Mouse (Mus musculus) mature B cell (primary cell): Measurements from ENCODE around the gene H2al1f.
"Not testable (repeated sequence)": the region's sequence is repeated elsewhere in the genome, so short reads cannot be mapped to it uniquely, and the experiment has no call there.

Experiments
- in situ Hi-C: fragments of 300-500 bp; cut with MboI; formaldehyde crosslinking; loops from 2 replicates; pipeline ENCODE4 v1.14.3; 2019

Gene H2al1f

DNA sequence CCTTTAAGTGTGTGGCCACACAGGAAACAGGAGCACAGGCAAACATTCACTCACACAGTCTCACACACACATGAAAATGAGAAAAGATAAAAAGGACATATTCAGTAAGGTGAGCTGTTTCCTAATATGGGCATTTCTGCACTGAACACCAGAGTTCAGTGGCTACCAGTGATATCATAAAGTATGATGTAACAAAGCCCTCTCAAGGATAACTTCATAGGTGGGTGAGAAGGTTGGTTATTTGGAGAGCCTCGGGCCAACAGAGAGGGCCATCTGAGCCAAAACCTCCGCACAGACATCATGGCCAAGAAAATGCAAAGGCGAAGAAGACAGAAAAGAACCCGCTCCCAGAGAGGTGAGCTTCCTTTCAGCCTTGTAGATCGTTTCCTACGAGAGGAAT is at the start of gene H2al1f:
H2al1f (plus strand) TSS at position 301 of the 400 bp plus-strand sequence.
- in situ Hi-C loops: not testable (repeated sequence)

DNA sequence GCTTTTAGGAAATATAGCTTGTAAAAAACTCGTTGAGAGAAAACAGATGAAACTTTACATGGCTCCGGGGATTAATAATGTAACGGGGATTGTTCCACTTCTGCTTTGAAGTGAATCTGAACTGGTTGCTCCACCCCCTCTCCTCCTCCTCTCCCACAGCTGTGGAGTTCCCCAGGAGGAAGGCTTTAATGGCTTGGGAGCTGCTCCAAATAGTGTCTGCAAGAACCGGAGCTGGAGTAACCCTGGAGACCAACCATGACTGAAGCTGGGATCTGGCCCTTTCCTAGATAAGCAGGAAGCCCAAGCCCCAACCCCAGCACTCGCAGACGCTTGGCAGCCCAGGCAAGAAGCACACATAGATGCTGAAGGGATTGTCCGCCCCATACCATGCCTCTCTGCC is 47.2 kb upstream of the H2al1f start:
- in situ Hi-C loops: no loop called here

DNA sequence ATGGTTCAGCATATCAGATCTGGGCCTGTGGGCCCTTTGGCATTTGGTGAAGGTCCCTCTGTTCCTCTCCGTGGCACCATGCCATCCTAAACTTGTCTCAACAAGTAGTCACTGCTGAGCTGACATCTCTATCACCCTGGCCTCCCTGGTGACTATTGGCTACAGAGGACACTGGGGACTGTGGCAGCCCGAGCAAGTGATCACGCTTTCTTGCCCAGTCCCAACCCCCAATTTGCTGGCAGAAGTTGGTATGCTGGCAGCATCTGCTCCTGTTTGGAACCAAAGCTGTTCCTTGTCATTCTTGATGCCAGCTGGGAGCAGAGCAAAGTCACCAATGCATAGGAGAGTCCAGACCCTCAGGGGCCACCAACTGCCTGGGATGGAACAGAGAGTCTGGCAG is 45.9 kb upstream of the H2al1f start:
- in situ Hi-C loops: no loop called here

DNA sequence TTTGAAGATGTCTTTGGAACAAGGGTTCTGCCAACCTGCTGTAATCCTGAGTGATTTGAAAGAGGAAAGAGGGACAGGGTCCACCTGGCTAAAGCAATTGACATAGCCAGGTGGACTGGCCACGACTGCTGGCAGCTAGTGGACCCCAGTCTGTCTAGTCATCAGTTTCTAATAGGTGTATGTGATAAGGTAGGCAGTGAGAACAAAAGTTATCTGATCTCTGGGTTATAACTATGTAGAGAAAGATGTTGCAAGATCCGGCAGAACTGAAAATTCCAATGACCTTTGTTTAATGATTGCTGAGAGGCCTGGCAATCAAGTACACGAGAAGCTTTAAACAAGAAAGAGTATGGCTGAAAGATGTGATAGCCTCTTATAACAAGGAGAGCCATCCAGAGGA is 41.8 kb upstream of the H2al1f start:
- in situ Hi-C loops: no loop called here

DNA sequence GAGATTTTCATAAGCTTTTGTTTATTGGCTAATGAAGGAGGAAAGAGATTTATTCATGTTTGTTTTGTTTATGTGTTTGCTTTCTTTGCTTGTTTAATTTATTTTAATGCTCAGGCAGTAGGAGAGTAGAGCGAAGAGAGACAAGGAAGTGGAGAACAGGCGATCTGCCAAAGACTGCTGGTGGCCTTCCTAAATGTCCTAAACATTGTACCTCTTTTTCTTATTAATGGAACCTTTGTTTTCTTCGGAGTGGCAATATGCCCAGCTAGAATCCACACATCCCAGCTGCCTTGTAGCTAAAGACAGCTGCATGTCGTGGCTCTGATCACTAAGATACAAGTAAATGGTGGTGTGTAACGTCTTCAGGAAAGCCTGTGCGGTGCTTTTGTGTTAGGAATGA is 37.9 kb upstream of the H2al1f start:
- in situ Hi-C loops: no loop called here

DNA sequence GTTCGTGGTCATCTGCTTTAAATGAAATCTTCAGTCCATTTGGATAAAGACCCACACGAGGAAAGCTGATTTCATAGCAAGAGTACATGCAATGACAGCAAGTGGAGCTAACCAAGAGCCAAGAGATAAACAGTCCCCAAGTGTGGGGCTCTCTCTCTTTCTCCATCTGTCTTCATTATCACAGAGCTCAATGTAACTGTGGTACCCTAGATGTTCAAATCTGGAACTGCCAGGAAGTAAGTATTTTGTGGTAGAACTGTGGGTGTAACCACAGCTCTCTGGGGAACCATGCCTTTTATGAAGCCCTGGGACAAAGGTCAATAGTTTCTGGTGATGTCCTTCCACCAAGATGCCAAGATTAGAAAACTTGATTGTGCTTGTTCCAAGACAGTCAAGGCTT is 34.2 kb upstream of the H2al1f start:
- in situ Hi-C loops: no loop called here

DNA sequence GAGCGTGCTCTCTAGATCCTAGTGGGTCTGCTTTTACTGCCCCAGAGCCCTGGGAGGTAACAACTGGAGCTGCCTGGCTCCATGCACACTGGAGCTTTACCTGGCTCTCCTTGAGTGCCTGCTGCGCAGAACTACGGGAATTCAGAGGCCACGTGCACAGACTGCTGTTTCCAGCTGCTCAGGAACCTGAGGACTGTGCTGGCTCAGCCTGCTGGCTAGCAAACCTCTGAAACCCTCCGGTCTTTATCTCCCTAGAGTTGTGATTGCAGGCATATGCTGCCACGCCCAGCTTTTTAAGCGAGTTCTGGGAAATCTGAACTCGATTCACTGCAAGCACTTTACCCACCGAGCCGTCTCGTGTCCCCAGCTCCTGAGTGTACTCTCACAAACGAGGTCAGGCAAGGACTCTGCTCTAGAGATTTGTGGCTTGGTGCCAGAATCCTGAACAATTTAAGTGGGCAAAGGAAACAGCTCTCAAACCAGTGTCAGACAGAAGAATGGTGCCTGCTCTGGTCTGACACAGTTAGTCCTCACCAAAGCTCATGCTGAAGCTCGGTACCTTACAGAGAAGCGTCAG is 26.6 kb upstream of the H2al1f start:
- in situ Hi-C loops: no loop called here

DNA sequence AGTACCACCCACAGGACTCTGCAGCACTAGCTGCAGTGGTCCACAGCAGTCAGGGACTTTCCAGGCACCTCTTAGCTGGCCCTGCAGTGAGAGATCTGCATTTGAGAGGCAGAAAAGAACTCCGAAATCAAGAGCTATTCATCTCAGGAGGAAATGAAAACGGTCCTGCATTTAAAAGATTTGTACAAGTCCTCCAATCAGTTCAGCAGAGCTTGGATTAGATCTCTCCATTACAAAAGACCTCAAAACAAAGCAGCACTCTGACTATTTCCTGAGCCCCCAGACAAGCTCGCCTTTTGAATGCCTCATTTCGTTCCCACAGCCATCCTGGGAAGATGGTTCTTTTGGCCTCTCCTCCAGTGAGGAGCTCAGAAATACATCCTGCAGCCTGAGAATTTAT is 25.7 kb upstream of the H2al1f start:
- in situ Hi-C loops: no loop called here

DNA sequence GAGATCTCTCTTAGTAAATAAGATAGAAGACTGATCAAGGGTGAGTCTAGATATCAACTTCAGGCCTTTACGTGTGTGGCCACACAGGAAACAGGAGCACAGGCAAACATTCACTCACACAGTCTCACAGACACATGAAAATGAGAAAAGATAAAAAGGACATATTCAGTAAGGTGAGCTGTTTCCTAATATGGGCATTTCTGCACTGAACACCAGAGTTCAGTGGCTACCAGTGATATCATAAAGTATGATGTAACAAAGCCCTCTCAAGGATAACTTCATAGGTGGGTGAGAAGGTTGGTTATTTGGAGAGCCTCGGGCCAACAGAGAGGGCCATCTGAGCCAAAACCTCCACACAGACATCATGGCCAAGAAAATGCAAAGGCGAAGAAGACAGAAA is 16.0 kb upstream of the H2al1f start, which contains the start of gene H2al1a:
H2al1a (plus strand) TSS at position 301 of the 400 bp plus-strand sequence.
- in situ Hi-C loops: not testable (repeated sequence)

DNA sequence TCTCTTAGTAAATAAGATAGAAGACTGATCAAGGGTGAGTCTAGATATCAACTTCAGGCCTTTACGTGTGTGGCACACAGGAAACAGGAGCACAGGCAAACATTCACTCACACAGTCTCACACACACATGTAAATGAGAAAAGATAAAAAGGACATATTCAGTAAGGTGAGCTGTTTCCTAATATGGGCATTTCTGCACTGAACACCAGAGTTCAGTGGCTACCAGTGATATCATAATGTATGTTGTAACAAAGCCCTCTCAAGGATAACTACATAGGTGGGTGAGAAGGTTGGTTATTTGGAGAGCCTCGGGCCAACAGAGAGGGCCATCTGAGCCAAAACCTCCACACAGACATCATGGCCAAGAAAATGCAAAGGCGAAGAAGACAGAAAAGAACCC is 12.8 kb upstream of the H2al1f start, which contains the start of gene H2al1b:
H2al1b (plus strand) TSS at position 301 of the 400 bp plus-strand sequence.
- in situ Hi-C loops: not testable (repeated sequence)

DNA sequence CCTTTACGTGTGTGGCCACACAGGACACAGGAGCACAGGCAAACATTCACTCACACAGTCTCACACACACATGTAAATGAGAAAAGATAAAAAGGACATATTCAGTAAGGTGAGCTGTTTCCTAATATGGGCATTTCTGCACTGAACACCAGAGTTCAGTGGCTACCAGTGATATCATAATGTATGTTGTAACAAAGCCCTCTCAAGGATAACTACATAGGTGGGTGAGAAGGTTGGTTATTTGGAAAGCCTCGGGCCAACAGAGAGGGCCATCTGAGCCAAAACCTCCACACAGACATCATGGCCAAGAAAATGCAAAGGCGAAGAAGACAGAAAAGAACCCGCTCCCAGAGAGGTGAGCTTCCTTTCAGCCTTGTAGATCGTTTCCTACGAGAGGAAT is 9.6 kb upstream of the H2al1f start, which contains the start of gene H2al1c:
H2al1c (plus strand) TSS at position 301 of the 400 bp plus-strand sequence.
- in situ Hi-C loops: not testable (repeated sequence)

DNA sequence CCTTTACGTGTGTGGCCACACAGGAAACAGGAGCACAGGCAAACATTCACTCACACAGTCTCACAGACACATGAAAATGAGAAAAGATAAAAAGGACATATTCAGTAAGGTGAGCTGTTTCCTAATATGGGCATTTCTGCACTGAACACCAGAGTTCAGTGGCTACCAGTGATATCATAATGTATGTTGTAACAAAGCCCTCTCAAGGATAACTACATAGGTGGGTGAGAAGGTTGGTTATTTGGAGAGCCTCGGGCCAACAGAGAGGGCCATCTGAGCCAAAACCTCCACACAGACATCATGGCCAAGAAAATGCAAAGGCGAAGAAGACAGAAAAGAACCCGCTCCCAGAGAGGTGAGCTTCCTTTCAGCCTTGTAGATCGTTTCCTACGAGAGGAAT is 6.4 kb upstream of the H2al1f start, which contains the start of gene H2al1d:
H2al1d (plus strand) TSS at position 301 of the 400 bp plus-strand sequence.
- in situ Hi-C loops: not testable (repeated sequence)

DNA sequence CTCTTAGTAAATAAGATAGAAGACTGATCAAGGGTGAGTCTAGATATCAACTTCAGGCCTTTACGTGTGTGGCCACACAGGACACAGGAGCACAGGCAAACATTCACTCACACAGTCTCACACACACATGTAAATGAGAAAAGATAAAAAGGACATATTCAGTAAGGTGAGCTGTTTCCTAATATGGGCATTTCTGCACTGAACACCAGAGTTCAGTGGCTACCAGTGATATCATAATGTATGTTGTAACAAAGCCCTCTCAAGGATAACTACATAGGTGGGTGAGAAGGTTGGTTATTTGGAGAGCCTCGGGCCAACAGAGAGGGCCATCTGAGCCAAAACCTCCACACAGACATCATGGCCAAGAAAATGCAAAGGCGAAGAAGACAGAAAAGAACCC is 3.3 kb upstream of the H2al1f start, which contains the start of gene H2al1e:
H2al1e (plus strand) TSS at position 301 of the 400 bp plus-strand sequence.
- in situ Hi-C loops: not testable (repeated sequence)

DNA sequence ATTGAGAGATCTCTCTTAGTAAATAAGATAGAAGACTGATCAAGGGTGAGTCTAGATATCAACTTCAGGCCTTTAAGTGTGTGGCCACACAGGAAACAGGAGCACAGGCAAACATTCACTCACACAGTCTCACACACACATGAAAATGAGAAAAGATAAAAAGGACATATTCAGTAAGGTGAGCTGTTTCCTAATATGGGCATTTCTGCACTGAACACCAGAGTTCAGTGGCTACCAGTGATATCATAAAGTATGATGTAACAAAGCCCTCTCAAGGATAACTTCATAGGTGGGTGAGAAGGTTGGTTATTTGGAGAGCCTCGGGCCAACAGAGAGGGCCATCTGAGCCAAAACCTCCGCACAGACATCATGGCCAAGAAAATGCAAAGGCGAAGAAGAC is 3.0 kb downstream of the H2al1f start, which contains the start of gene H2al1g:
H2al1g (plus strand) TSS at position 301 of the 400 bp plus-strand sequence.
- in situ Hi-C loops: not testable (repeated sequence)

DNA sequence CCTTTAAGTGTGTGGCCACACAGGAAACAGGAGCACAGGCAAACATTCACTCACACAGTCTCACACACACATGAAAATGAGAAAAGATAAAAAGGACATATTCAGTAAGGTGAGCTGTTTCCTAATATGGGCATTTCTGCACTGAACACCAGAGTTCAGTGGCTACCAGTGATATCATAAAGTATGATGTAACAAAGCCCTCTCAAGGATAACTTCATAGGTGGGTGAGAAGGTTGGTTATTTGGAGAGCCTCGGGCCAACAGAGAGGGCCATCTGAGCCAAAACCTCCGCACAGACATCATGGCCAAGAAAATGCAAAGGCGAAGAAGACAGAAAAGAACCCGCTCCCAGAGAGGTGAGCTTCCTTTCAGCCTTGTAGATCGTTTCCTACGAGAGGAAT is 6.2 kb downstream of the H2al1f start, which contains the start of gene H2al1h:
H2al1h (plus strand) TSS at position 301 of the 400 bp plus-strand sequence.
- in situ Hi-C loops: not testable (repeated sequence)

DNA sequence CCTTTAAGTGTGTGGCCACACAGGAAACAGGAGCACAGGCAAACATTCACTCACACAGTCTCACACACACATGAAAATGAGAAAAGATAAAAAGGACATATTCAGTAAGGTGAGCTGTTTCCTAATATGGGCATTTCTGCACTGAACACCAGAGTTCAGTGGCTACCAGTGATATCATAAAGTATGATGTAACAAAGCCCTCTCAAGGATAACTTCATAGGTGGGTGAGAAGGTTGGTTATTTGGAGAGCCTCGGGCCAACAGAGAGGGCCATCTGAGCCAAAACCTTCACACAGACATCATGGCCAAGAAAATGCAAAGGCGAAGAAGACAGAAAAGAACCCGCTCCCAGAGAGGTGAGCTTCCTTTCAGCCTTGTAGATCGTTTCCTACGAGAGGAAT is 9.4 kb downstream of the H2al1f start, which contains the start of gene H2al1i:
H2al1i (plus strand) TSS at position 301 of the 400 bp plus-strand sequence.
- in situ Hi-C loops: not testable (repeated sequence)

DNA sequence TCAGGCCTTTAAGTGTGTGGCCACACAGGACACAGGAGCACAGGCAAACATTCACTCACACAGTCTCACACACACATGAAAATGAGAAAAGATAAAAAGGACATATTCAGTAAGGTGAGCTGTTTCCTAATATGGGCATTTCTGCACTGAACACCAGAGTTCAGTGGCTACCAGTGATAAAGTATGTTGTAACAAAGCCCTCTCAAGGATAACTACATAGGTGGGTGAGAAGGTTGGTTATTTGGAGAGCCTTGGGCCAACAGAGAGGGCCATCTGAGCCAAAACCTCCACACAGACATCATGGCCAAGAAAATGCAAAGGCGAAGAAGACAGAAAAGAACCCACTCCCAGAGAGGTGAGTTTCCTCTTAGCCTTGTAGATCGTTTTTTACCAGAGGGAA is 12.6 kb downstream of the H2al1f start, which contains the start of gene H2al1j:
H2al1j (plus strand) TSS at position 301 of the 400 bp plus-strand sequence.
- in situ Hi-C loops: not testable (repeated sequence)

DNA sequence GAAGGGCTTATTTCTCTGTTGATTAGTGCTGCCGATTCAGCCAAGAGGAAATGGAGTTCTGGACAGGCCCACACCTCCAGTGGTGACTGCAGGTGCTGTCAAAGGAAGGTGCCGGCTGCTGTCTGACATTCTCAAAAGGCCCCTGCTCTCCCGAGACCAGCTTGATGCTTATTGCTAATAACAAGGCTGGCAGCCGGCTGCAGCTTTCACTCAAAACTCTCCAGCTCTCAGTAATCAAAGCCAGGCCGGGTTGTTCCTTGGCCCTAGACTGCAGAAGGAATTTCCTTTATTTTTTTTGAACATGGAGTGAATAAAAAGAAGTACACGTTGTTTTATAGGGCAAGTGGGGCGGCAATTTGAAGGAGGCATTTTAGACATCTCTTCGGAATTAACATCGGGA is 30.8 kb downstream of the H2al1f start:
- in situ Hi-C loops: no loop called here

DNA sequence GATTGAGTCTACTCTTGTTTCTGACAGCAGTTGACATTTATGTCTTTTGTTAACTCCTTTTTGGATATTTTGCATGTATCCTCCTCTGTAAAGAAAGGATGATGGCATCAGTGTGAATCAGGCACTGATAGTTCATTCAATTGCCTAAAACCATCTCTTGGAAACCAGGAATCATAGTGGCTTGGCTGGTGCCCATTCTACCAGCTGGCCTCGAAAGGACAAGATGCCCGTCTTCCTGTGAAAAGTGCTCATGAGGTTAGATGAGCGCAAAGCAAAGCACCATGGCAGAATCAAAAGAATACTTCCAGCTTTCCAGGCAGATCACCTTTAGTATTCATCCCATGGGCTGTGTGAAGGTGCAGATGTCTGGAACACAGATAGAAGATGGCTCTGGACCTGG is 31.8 kb downstream of the H2al1f start:
- in situ Hi-C loops: no loop called here

DNA sequence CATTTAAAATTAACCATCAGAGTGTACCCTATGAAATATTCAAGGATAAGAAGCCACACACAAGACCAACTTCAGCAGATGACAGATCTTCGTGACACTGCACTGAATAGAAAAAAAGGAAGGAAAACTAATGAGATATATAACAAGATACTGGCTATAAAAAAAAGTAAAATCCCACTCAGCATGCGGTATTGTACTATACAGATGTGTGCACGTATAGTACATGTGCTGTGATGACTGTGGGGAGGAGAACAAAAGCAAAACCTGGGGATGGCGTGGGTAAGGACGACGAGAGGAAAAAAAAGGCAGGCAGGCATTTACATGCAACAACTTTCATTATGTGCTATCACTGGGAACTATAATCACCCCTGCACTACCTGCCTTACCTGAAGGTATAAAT is 45.9 kb downstream of the H2al1f start:
- in situ Hi-C loops: no loop called here

DNA sequence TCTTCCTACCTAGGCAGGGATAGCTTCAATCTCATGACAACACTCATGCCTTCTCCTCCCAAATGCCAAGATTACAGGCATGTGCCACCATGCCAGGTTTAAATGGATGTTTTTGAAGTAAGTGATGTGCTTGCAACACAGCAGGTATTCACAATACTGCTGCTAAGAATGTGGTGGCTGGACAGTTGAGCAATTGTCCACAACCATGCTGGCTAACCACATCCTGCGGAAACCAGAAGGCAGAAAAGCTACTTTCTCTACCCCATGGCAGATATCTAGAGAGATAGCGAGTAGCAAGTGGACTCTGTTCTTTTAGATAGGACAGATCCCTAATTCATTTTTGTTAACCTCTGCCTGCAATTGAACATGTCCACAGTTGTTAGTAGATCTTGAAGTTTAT is 46.3 kb downstream of the H2al1f start:
- in situ Hi-C loops: no loop called here

DNA sequence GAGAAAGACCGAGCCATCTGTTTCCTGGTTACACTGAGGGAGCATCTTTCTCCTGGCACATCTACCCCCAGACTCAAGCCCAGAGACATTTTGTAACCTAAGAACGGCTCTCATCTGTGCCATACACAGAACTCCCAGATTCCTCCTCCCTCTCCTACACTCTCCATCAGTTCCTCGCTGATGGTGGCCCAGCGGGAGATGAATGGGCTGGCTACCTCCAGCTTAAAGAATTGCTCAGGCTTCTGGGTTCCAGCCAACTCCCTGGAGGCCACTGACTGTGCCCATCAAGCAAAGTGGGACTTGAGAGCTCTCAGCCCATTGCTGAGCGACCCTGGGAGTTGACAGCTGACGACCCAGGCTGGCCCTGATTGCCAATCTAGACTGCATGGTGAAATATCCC is 48.9 kb downstream of the H2al1f start:
- in situ Hi-C loops: no loop called here
